Mouse (Mus musculus) A20 (cell line): Measurements from ENCODE around the gene Copa.
A peak's percentile ranks its signal among the peaks of the same experiment; 100 is the strongest.

Experiments
- DNase-seq: peaks from one replicate; pipeline ENCODE4 v3.0.0-alpha.2; 2011; ENCODE audit warnings: low read depth, low spot score

Gene Copa

DNA sequence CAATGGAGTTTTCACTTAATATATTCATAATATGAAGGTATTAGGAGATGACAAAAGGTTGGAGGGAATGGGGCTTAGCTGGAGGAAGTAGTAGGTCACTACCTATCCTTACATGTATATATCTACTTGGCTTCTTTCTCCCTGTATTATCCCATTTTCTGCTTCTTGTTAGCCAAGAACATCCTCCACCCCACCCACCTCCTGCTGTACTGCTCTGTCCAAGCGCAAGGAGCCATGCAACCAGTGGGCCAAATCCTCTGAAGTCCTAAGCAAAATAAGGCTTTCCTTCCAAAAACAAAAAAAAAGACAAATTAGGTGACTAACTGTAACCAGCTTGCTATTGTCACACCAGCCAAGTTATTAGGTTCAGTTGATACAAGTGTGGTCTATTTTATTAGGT, 58.5 kb downstream of the Copa start:
- no peak for DNase-seq

- no peak for DNase-seq
These were observed 59.2 kb downstream of the Copa start for GRCm38 (mm10) chr1:172141529-172141928.

GRCm38 (mm10) chr1:172143570-172143969, 61.2 kb downstream of the Copa start:
- DNase-seq, result peak; percentile 83

DNA sequence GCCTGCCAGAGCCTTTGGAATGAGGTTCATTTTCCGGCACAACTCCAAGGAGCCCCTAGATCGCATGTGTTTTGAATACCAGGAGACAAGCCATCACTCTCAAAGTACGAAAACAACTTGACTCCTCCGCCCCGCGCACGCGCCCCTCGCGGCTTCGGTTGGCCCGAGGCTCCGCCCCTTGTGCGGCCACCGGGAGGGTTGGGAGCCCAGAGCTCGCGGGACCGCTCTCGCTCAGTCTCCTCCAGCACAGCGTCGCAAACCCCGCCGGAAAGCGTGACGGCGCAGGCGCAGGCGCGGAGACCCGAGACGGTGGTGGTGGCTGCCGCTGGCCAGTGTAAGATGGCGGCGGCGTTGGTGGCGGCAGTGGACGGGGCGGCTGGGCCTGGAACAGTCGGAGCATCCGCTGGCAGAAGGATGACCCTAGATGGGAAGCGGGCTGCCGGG, 65.5 kb downstream of the Copa start, which contains the start of gene Dcaf8:
Dcaf8 (plus strand) TSS at position 250 of the 444 bp plus-strand sequence.
- peak; percentile 97 for DNase-seq

- DNase-seq, result peak; percentile 77
These were observed 66.1 kb downstream of the Copa start for GRCm38 (mm10) chr1:172148279-172148954.

DNA sequence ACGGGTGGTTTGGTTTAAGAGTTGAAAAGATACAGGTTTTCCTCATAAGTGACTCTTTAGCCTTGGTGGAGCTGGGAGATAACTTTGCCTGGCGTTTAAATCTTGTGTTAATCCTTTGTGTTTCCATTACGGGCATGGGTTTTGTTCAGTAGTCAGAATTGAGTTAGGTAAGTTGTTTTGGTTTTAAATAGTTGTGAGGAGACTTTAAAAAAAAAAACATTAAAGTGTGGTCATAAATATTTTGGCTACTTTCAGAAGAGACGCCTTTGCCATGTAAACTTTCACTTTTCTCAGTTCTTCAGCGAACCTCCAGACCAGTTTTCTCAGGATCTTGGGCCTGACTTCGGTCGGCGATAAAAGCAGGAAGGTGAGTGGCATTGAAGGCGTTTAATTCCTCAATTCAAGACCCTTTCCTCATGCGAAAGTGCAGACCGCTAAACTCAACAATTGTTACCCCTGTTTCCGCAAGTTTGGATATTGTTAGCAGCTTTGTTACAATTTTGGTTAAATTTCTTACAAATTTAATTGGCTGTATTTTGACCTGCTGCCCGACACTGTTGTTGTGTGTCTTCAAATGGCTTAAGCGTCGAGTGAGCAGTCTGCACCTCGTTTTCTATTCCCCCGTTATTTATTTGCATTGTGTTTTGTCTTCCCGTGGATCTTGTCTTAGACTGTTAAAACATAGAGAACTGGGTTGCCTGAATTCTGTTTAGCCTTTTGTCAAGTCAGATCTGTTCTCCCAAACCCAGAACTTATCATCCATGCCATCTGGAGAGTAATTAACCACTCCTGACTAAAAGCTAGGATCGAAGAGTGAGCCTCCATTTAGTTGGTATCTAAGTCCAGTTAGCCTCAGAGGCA, 66.9 kb downstream of the Copa start:
- peak; percentile 66 for DNase-seq

- DNase-seq, result no peak
These were observed 72.2 kb downstream of the Copa start for GRCm38 (mm10) chr1:172154536-172154935.

DNA sequence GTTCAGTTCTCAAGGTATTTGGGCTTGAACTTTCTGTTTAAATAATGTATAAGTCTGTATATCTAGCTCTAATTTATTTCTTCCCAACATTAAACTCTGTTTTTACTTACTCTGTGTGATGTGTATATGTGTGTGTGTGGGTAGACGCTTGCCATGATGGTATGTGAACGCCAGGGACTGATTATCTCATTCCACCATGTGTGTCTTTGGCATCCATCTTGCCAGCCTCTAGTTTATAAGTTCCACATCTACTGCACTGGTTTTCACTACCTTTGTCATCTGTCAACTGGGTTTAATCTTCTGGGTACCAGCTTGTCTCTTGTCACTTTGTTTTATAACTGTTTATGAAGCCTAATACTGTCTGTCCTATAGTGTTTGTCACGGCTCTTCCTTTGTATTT, 73.2 kb downstream of the Copa start:
- no peak for DNase-seq

GRCm38 (mm10) chr1:172159970-172160369, 77.6 kb downstream of the Copa start:
- no peak for DNase-seq

DNA sequence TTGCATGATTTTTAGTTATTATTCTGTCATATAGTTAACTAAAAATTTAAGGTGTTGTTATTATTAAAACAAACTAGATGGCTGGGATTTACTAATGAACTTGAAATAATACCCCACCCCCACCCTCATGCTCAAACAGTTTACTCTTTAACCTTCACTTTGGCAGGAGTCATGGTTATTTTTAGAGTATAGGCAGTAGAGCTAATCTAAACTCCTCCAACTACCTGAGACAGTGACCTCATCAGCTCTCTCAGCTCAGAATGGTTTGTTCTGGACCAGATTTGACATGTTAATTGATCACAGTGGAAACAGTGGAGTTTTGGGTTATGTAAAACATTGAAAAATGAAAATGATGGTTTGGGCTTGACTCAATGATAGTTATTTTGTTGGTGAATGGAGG, 78.2 kb downstream of the Copa start:
- DNase-seq, result no peak

GRCm38 (mm10) chr1:172162009-172162408, 79.7 kb downstream of the Copa start:
- peak; percentile 54 for DNase-seq

- DNase-seq, result no peak
These were observed 80.6 kb downstream of the Copa start for GRCm38 (mm10) chr1:172162959-172163358.

GRCm38 (mm10) chr1:172167911-172168310, 85.6 kb downstream of the Copa start:
- DNase-seq, result no peak

- no peak for DNase-seq
These were observed 87.5 kb downstream of the Copa start for GRCm38 (mm10) chr1:172169809-172170208.
